Mouse (Mus musculus): ENCODE measurements around the gene Gtsf2.
"Not testable (repeated sequence)": the region's sequence is repeated elsewhere in the genome, so short reads cannot be mapped to it uniquely, and the experiment has no call there.

The Gtsf2 gene

GRCm38 (mm10) chr15:103448369-103448768 lies at the start of gene Gtsf2:
TSS of gene Gtsf2 (minus strand) at chr15:103448469.
- no peak for DNase-seq (ENCODE audit: low read depth, low spot score)

GRCm38 (mm10) chr15:103496204-103497140 lies 48.2 kb upstream of the Gtsf2 start:
- no peak for DNase-seq (ENCODE audit: low read depth, low spot score)

DNA sequence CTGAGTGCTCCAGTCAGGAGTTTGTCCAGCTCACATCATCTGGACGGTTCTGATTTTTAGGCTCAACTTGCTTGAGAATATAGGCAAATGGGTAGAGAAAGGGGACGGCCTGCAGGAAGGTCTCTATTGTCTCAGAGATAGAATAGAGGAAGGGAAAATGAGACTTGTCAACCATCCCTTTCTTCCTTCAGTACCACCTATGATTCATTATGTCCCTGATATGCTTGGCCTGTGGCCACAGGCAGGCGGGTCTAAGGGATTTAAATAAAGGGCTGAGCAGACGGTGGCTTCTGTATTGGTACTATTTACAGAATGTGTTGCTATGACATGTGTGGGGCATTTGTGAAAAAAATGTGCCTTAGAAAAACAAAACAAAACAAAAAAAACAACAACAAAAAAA lies 40.1 kb upstream of the Gtsf2 start:
- DNase-seq (ENCODE audit: low read depth, low spot score), result no peak

DNA sequence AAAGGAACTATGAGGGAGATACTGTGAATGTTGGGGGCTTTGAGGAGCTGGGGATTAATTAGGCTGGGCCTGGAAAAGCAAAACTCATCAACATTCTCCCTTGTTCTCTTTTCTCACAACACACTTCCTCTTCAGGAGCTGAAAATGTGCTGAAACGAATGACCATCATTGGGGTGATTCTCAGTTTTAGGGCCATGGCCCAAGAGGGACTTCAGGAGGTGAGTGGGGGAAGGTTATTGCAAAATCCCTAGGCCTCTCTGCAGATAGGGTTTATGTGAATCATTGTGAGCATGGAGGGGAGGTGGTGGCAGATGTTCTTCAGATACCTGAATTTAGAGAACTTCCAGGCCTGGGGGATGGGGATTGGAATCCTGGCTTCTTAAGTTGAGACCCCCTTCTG lies 38.4 kb upstream of the Gtsf2 start:
- DNase-seq (ENCODE audit: low read depth, low spot score), result no peak

DNA sequence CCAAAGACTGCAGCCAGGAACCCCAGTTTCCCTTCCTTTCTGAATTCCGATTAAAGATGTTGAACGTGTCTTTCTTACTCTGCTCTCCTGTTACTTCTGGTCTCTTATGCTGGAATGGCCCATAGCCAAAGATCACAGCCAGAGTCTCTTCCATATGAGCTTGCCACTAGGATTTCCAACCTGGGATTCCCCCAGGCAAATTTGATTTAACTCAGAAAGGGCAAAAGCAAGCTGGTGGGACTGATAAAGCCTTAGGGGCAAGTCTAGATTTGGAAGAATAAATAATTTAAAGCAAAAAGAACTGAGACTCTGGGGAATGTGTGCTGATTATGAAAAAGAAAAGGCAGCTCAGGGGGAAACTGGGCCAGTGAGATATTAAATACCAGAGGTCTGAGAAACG lies 36.8 kb upstream of the Gtsf2 start:
- no peak for DNase-seq (ENCODE audit: low read depth, low spot score)

DNA sequence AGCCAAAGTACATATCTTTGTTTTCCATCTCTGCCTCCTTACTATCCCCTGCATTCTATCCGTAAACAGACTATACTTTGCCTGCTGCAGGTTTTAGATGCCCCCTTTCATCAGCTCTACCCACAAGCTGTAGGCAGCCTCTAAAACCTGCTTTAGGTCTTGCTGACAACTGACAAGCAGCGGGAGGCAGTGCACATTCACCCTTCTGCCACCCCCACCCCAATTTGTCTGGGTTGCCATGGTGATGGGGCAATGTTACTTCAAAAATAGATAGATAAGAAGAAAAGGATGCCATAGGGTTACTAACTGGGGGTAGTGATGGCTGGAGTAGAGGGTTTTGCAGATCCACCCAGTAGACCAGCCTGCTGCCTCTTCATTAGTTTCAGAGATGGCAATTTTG lies 36.2 kb upstream of the Gtsf2 start:
- DNase-seq (ENCODE audit: low read depth, low spot score), result no peak

DNA sequence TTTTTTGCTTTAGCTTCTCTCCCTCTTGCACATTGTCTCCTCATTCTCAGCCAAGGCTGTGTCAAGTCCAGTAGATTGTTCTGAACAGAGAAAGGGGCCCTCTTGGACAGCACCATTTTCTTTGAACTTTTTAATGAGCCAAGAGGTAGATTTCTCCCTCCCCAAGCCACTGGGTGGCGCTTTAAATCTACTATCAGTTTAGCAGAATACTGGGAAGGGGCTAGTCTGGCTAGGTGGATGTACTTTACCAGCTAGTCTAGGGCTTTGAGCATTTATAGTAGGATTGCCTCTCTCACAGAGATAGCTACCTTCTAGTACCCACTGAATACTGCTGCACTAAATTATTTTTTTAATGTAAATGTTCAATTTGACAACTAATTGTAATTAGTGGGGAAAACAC lies 34.2 kb upstream of the Gtsf2 start:
- no peak for DNase-seq (ENCODE audit: low read depth, low spot score)

DNA sequence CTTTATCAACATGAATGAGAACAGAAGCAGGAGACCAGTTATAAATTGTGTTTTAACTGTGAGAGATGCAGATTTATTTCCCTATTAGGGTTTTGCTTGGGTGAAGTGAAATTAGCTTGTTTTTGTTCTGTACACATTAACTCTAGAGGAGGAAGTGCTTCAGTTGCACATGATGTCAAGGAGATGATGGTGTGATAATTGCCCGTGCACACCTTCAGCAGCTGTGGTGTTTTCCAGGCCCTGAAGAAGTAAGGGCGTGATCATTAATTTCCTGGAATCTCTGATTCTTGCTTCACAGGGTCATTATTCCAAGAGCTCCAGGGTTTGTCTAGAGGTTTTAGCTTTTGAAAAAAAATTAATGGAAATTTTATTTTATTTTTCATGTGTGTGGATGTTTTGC lies 31.9 kb upstream of the Gtsf2 start:
- DNase-seq (ENCODE audit: low read depth, low spot score), result no peak

DNA sequence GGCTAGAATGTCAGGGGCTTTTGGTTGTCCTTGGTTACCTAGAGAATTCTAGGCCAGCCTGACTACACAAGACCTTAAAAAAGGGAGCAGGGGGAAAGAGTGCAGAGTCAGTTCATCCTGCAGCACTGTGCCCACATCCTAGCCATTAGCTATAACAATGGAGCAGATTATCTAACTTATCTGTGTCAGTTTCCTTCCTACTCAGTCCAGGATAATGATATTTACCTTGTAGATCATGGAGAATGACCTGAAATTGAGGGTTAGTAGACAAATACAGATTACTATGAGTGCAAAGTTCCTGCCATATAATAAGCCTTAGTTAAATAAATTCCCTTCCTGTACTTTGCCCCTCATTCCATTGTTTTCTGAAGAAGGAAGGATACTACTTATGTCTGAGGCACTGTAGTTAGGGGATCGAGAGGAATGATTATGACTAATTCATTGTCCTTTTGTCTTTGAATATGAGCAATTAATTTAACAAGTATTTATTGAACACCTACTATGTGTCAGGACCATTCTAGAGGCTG lies 30.9 kb upstream of the Gtsf2 start:
- no peak for DNase-seq (ENCODE audit: low read depth, low spot score)

DNA sequence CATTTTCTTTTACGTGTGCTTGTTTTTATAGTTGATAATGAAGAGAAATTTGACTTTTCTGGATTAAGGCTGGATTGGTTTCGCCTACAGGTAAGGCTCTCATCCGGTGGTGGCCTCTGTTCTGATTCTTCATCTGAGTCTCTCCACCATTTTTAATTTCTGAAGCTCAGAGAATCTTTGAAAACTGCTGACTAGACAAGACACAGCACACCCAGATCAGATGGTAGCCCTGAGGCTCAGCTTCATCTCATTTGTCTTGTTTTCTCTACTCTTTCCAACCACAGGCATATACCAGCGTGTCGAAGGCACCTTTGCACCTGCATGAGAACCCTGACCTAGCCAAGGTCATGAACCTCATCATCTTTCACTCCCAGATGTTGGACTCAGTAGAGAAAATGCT lies 25.5 kb upstream of the Gtsf2 start:
- no peak for DNase-seq (ENCODE audit: low read depth, low spot score)

DNA sequence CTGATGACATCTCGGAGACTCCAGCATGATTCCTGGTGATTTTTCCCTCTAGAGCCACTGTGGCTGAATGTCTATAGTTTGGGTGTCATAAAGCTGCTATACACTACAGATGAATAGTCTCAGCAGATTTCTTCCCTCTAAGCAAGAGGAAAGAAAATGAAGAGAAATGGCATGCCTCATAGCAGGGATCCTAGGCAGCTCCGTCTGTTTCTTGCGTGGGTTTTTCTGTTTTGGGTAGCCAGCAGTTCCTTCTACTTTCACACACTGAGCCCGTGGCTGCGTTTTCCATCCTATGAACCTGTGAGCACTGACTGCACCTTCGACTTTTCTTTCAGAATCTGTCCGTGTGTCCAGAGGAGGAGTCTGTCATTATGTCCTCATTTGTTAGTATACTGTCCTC lies 24.9 kb upstream of the Gtsf2 start:
- no peak for DNase-seq (ENCODE audit: low read depth, low spot score)

DNA sequence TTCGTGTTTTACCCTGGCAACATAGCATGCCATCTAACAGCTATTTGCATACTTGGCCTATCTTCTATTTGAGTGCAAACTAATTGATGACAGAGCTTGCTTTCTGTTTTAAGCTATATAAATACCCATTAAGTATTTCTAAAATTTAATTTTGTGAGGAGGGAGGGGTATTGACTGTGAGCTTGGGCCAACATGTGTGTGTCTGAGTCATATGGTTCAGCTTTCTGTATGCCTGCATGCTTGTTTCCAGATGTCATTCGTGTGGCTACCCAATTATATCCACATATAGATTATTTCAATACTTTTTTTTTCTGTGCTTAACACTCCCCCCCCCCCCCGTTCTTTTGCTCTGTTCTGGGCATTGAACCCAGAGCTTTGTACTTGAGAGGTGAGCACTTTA lies 24.0 kb upstream of the Gtsf2 start:
- DNase-seq (ENCODE audit: low read depth, low spot score), result no peak

DNA sequence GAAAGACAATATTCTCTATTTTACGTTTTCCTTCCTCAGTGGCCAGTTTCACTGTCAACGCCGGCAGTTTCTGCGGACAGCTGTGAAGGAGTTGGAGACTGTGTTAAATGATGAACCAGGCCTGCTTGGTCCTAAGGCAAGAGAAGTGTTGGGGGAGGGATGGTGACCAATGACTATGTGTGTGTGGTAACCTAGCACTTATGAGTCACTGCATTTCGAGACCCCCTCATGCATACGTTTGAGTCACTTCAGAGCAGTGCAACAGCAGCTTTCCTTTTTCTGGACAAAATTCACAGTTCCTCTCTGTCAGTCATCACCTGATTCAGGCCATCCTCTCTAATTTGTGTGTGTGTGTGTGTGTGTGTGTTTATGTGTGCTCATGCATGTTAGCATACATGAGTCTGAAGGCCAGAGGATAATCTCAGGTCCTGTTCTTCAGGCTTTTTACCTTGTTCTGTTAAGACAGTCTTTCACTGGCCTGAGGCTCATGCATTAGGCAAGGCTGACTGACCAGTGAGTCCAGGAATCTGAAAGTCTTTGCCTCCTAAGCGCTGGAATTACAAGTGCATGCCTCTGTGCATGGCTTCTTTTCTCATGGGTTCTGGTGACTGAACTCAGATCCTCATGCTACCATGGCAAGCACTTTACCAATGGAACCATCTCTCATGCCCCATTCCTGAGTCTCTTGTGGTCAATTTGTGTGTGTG lies 23.4 kb upstream of the Gtsf2 start:
- no peak for DNase-seq (ENCODE audit: low read depth, low spot score)

DNA sequence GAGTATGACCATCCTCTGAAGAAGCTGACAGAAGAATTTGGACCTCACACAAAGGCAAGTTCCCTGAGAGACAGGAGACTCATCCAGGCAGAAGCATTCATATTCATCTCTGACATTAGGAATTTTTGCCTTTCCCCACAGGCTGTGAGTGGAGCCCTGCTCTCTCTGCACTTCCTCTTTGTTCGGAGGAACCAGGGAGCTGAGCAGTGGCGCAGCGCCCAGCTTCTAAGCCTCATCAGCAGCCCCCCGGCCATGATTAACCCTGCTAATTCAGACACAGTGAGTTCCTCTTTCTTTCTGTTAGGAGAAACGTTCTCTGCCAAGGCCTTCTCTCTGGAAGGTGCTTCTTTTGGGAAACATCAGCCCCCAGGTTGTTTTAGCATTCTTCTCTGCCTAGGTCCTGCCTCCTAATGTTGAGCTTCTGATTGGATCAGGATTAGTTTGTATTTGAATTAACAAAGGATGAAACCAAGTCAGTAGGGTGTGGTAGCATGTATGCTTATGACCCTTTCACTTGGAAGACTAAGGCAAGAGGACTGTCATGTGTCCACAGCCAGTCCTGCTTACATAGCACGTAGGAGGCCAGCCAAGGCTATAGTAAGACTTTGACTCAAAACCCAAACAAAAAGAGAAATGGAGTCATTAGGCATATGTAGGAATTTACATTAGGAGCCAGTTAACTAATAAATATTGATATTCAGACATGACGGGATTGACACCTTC lies 14.4 kb upstream of the Gtsf2 start:
- DNase-seq (ENCODE audit: low read depth, low spot score), result no peak

DNA sequence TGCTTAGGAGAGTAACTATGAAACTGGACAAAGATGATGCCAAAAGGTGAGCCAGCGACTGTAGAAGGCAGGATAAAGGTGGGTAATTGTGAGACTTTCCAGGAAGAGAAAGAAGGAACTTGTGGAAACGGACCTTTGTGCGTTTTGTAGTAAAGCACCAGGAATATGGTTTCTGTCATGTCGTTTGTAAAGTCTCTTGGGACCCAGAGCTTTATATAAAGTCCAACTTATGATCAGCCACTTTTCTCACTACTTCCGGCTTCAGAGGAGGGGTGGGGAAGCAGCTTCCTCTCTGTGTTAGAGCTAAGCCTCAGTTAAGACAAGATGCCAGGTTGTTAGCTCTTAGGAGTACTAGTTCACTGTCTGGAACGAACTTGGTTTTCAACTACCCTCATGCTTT lies 6.2 kb upstream of the Gtsf2 start:
- no peak for DNase-seq (ENCODE audit: low read depth, low spot score)

GRCm38 (mm10) chr15:103453551-103454218 lies 5.4 kb upstream of the Gtsf2 start, which contains the start of gene Nckap1l:
TSS of gene Nckap1l (plus strand) at chr15:103453794.
- no peak for DNase-seq (ENCODE audit: low read depth, low spot score)

DNA sequence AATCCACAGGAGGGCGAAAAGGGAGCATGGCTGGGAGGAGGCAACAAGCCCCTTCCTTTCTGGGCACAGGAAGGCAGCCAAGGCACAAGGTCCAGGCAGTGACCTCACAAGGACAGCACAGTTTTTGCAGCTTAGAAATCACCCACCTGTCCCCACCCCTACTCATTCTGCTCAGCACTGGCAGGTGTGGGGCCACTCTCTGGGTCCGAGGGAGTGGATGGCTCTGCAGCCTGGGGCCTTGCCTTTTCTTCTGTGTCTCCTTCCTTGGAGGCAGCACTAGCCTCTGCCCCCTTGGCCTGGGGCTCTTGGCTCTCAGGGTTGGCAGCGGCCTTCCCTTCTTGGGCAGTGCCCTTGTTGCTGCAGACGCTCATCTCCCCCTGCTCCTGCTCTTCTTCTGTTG lies 2.3 kb downstream of the Gtsf2 start:
- DNase-seq (ENCODE audit: low read depth, low spot score), result not testable (repeated sequence)

GRCm38 (mm10) chr15:103430241-103430640 lies 18.0 kb downstream of the Gtsf2 start, which contains the start of gene Gtsf1:
TSS of gene Gtsf1 (minus strand) at chr15:103430470.
- no peak for DNase-seq (ENCODE audit: low read depth, low spot score)

DNA sequence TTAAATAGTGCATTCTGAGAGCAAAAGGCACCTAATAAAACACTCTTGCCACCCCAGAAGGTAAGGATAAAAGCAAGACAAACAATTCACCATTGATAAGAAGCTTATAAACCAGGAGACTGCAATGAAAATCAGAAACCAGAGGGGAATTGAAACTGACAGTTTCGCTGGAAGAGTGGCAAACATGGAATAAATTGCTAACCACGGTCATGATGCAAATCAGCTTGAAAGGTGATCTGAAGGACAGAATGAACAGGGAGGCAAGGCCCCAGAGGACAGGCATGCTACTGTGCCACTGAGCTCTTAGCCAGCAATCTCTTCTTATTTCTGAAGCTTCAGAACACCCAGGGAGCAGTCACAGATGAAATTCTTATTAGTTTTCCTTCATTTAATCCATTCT lies 21.3 kb downstream of the Gtsf2 start:
- DNase-seq (ENCODE audit: low read depth, low spot score), result no peak

DNA sequence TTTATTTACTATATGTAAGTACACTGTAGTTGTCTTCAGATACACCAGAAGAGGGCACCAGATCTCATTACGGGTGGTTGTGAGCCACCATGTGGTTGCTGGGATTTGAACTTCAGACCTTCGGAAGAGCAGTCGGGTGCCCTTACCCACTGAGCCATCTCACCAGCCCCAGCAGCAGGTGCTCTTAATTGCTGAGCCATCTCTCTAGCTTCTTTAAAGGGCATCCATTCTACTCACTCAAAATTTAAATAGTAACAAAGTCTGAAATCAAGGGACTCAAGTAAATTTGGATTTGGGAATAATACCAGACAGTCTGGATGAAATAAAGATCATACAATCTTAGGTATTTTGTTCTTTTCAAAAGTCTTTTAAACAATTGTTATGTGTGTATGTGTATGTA lies 42.7 kb downstream of the Gtsf2 start:
- DNase-seq (ENCODE audit: low read depth, low spot score), result not testable (repeated sequence)

GRCm38 (mm10) chr15:103401361-103401760 lies 46.9 kb downstream of the Gtsf2 start:
- DNase-seq (ENCODE audit: low read depth, low spot score), result no peak
